Mouse (Mus musculus): ENCODE results near the gene Edem3.
"Not testable (repeated sequence)": the region's sequence is repeated elsewhere in the genome, so short reads cannot be mapped to it uniquely, and the experiment has no call there.

Gene Edem3

GRCm38 (mm10) chr1:151811456-151811855 is 56.3 kb downstream of the Edem3 start:
- no peak for DNase-seq (ENCODE audit: low spot score)

GRCm38 (mm10) chr1:151812004-151812712 is 57.0 kb downstream of the Edem3 start:
- DNase-seq (ENCODE audit: low spot score) = no peak

- no peak for DNase-seq (ENCODE audit: low spot score)
Measured at GRCm38 (mm10) chr1:151816051-151816450, 60.9 kb downstream of the Edem3 start.

- DNase-seq (ENCODE audit: low spot score) = no peak
Measured at GRCm38 (mm10) chr1:151819190-151819589, 64.0 kb downstream of the Edem3 start.

- peak; percentile 71 for DNase-seq (ENCODE audit: low spot score)
Measured at GRCm38 (mm10) chr1:151820457-151820856, 65.3 kb downstream of the Edem3 start.

GRCm38 (mm10) chr1:151825065-151825464 is 69.9 kb downstream of the Edem3 start:
- DNase-seq (ENCODE audit: low spot score) = no peak

GRCm38 (mm10) chr1:151831791-151832190 is 76.6 kb downstream of the Edem3 start:
- no peak for DNase-seq (ENCODE audit: low spot score)

- DNase-seq (ENCODE audit: low spot score) = no peak
Measured at GRCm38 (mm10) chr1:151835261-151835660, 80.1 kb downstream of the Edem3 start.

GRCm38 (mm10) chr1:151840345-151840744 is 85.2 kb downstream of the Edem3 start:
- DNase-seq (ENCODE audit: low spot score) = not testable (repeated sequence)

GRCm38 (mm10) chr1:151845252-151845832 is 90.2 kb downstream of the Edem3 start:
- DNase-seq (ENCODE audit: low spot score) = no peak

GRCm38 (mm10) chr1:151845926-151846782 is 91.0 kb downstream of the Edem3 start:
- DNase-seq (ENCODE audit: low spot score) = no peak

- no peak for DNase-seq (ENCODE audit: low spot score)
Measured at GRCm38 (mm10) chr1:151848286-151848685, 93.1 kb downstream of the Edem3 start.

- DNase-seq (ENCODE audit: low spot score) = no peak
Measured at GRCm38 (mm10) chr1:151849993-151850608, 94.9 kb downstream of the Edem3 start.

- no peak for DNase-seq (ENCODE audit: low spot score)
Measured at GRCm38 (mm10) chr1:151851051-151851848, 96.1 kb downstream of the Edem3 start.

GRCm38 (mm10) chr1:151851976-151852375 is 96.8 kb downstream of the Edem3 start:
- DNase-seq (ENCODE audit: low spot score) = no peak

GRCm38 (mm10) chr1:151855561-151855960 is 100.4 kb downstream of the Edem3 start:
- DNase-seq (ENCODE audit: low spot score) = no peak

GRCm38 (mm10) chr1:151858474-151858873 is 103.3 kb downstream of the Edem3 start:
- no peak for DNase-seq (ENCODE audit: low spot score)

GRCm38 (mm10) chr1:151861334-151861995 is 106.3 kb downstream of the Edem3 start:
- DNase-seq (ENCODE audit: low spot score) = no peak

GRCm38 (mm10) chr1:151862109-151862508 is 106.9 kb downstream of the Edem3 start:
- no peak for DNase-seq (ENCODE audit: low spot score)

GRCm38 (mm10) chr1:151863135-151863796 is 108.1 kb downstream of the Edem3 start:
- DNase-seq (ENCODE audit: low spot score) = no peak

GRCm38 (mm10) chr1:151863797-151864147 is 108.6 kb downstream of the Edem3 start:
- no peak for DNase-seq (ENCODE audit: low spot score)
